Mouse (Mus musculus): ENCODE data around the gene Ackr3.

The Ackr3 gene

DNA sequence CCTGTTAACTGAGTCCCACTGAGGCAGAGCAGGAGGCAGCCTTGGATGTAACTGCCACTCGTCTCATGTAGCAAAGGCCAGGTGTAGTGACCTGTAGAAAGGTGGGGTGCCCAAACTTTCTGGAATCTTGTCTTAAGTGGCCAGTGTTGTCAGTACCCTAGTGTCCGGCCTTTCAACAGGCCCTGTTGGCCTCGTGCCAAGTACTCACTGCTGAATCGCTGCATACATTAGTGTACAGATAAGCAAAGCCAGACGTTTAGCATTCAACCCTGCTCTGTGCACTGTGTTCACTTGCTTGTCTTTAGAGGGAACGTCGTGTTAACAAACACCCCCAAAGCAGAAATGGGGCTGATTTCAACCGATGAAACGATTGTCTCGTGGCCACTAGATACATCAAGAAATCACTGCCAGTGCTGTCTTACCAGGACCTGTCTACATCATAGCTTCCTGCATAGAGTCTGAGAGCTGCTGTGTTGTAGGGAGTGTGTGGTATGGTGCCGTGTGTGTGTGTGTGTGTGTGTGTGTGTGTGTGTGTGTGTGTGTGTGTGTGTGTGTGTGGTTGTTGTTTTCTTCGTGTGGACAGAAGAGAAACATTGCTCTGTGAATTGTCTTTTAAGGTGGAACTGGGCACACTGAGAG, 24.0 kb downstream of the Ackr3 start:
- peak in 1 of 2 experiments; percentile 47 for DNase-seq (ENCODE audit: low spot score in 2 of 2)

DNA sequence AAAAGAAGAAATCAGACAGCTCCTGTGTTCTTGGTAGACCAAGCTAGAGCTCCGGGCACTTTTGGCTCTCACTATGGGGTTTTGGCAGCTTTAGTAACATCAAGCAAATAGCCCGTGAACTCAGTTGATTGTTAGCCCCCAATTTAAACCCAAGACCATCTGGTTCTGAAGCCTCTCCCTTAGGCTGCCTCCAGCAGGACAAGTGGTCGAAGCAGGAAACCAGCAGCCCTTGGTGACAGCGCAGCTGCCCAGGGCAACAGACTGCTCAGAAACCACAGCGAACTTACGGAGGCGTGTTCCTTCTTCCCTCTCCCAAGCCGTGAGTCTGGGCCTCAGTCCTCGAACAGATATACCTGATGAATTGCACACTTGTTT, 24.5 kb downstream of the Ackr3 start:
- peak in 1 of 2 experiments; percentile 46 for DNase-seq (ENCODE audit: low spot score in 2 of 2)

GRCm38 (mm10) chr1:90230611-90231010, 26.8 kb downstream of the Ackr3 start:
- DNase-seq (ENCODE audit: low spot score in 2 of 2) = no peak

- no peak for DNase-seq (ENCODE audit: low spot score in 2 of 2)
Observed at GRCm38 (mm10) chr1:90231591-90232490, 28.1 kb downstream of the Ackr3 start.

GRCm38 (mm10) chr1:90232491-90232885, 28.7 kb downstream of the Ackr3 start:
- DNase-seq (ENCODE audit: low spot score in 2 of 2) = no peak

DNA sequence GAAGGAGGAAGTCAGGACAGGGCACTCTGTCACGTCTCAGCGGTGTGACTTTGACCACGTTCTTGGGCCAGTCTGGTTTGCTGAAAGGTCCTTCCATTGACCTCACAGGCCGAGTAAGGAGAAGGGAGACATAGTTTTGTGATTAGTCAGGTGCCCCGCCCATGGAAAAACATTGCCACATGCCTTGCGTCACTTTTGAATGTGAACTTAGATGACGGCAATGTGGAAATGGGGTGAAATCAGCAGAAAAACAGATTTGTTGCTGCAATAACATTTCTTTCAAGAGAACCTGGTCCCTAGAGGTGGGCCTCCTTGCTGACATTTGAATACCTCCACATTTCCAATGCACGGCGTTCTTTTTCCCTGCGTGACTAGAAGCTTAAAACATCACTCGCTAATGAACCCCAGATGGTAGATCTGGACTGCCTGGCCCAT, 30.9 kb downstream of the Ackr3 start:
- no peak for DNase-seq (ENCODE audit: low spot score in 2 of 2)

- no peak for DNase-seq (ENCODE audit: low spot score in 2 of 2)
Observed at GRCm38 (mm10) chr1:90236640-90237039, 32.9 kb downstream of the Ackr3 start.

GRCm38 (mm10) chr1:90238095-90238888, 34.5 kb downstream of the Ackr3 start:
- no peak for DNase-seq (ENCODE audit: low spot score in 2 of 2)

- DNase-seq (ENCODE audit: low spot score in 2 of 2) = no peak
Observed at GRCm38 (mm10) chr1:90239336-90240225, 35.8 kb downstream of the Ackr3 start.

DNA sequence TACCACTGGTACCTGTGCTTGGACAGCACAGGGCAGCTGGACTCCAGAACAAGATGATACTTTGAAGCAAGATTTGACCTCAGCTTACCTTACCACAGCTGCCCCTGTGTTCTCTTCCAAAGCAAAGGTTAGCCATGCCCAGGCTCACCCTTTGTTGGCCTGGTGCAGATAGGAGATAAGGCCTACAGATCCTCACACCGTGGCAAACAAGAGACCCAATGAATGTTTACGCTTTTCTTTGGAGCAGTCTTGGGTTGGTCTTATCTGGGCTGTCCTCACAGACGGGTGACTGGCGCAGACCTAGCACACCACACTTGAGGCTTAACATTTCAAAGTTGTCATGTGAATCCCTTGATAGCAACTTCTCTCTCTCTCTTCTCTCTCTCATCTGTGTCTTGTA, 36.5 kb downstream of the Ackr3 start:
- DNase-seq (ENCODE audit: low spot score in 2 of 2) = no peak

DNA sequence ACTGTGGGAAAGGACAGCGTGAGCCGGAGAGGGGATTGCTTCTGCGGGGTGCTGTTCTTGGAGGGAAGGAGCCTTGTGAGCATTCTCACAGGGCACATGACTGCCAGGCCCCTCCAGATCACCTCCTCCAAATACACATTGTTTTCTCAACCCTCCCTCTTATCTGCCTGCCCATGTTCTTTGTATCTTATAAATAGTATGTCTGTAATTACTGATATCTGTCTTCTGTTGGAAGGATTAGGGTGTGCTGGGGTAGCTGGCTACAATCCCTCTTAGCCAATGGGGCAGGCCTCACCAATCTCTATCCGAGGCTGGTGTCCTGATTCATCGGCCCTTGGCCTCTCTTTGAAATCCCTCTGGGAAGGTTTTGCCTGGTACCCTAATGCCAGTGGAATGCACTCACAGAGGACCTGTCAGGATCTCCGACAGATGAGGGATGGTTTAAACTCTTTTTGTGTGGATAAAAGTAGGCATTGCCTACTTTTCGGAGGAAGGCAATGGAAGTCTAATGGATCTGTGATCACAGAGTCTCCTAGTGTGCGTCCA, 38.7 kb downstream of the Ackr3 start:
- no peak for DNase-seq (ENCODE audit: low spot score in 2 of 2)

DNA sequence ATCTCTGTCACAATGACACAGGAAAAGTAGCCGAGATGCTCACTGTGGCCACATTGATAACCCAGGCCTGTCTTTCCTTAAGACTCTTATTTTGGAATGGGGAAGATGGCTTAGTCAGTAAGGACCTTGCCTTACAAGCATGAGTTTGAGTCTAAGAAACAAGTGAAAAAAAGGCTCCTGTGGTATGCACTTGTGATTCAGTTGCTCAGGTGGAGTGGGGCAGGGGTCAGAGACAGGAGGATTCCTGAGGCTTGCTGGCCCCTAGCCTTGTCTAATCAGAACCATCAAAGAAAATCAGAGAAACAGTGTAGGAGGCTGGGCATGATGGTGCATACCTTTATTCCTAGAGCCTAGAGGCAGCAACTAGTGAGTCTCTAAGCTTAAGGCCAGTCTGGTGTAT, 40.8 kb downstream of the Ackr3 start:
- no peak for DNase-seq (ENCODE audit: low spot score in 2 of 2)

- DNase-seq (ENCODE audit: low spot score in 2 of 2) = no peak
Observed at GRCm38 (mm10) chr1:90245533-90245932, 41.8 kb downstream of the Ackr3 start.

DNA sequence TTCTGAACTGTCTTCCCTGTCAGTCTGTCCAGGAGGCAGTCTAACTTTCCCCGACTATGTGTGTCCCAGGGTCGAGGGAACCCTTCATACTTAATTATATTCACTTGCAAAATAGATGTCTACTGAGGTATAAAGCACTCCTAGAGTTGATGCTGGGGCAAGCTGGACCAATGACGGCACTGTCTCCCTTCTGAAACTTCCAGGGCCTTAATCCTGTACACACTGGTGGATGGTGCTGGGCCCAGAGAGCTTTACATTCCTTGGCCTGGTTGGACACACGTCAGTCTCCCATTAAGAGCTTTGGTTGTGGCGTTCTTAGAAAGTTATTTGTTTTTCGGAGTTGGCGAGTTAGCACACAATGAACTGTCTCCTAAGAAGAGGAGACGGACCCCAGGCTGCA, 42.3 kb downstream of the Ackr3 start:
- DNase-seq (ENCODE audit: low spot score in 2 of 2) = no peak

DNA sequence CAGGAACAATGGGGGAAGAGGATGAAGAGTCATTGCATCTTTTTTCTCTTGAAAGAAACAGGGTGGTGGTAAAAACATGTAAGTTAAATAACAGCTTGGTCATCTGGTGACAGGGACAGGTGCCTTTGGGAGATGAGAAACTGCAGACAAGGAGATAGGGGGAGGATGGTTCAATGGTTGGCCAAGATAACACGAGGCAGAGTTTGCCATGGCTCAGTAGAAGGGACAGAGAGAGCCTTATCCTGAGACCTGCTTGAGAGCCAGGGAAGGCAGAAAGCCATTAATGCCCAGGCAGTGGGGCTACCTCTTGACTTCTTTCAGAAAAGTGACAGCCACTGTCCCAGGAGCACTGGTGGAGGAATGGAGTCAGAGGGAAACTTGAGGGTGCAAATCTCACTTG, 43.0 kb downstream of the Ackr3 start:
- no peak for DNase-seq (ENCODE audit: low spot score in 2 of 2)

DNA sequence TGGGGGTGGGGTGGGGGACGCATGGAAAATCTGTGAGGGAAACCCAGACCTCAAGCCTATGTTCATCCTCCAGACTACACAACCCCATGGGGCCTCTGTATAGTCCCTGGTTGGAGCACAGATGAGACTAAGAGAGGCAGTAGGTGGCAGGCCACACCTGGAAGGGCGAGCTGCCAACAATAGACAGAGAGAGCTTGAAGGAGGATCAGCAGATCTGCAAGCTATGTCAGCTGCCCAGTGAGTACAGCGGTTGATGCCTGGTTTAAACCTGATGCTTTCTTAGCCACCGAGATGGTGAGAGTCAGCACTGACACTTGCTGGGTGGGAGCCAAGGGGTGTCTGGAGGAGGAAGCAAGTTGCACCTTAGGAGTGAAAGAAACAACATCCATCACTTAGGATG, 43.5 kb downstream of the Ackr3 start:
- DNase-seq (ENCODE audit: low spot score in 2 of 2) = no peak

- DNase-seq (ENCODE audit: low spot score in 2 of 2) = no peak
Observed at GRCm38 (mm10) chr1:90247756-90248541, 44.2 kb downstream of the Ackr3 start.

- DNase-seq (ENCODE audit: low spot score in 2 of 2) = no peak
Observed at GRCm38 (mm10) chr1:90248966-90249735, 45.4 kb downstream of the Ackr3 start.

DNA sequence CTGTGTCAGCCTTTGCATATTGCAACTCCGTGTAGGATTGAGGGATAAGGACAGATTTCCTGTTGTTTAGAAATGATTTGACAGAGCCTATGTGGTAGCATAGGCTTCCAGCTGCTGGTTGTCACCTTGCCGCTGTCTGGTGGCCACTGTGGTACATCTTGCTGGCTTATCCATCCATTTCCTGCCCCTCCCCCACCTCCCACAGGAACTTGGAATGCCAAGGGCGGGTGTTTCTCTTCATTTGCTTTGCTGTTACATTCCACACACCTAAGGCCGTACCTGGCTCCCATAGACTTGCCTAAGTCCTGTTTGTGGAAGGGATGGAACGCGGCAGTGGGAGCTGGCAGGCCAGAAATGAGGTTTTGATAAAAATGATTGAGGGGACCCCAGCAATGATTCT, 46.6 kb downstream of the Ackr3 start:
- no peak for DNase-seq (ENCODE audit: low spot score in 2 of 2)
